Mouse (Mus musculus) megakaryocyte, embryonic 14.5 days (primary cell): ENCODE data around the gene Tnnt1. TPM values are rescaled to one million over a fixed set of nuclear protein-coding genes. Genes with fewer than 3 reads are reported as not detected.

Source experiments
- H3K27me3 ChIP-seq: replicated peaks from 2 replicates; pipeline ENCODE3; 2012; ENCODE audit warnings: inconsistent platforms
- H3K36me3 ChIP-seq: replicated peaks from 2 replicates; pipeline ENCODE3; 2012; ENCODE audit warnings: low read length, inconsistent platforms, mixed read lengths
- H3K4me1 ChIP-seq: 2 replicates; pipeline ENCODE4 v1.6.1; 2012; ENCODE audit warnings: inconsistent platforms
- H3K4me3 ChIP-seq: replicated peaks from 2 replicates; pipeline ENCODE3; 2012; ENCODE audit warnings: moderate library complexity, mild to moderate bottlenecking, inconsistent platforms
- H3K9me3 ChIP-seq: 2 replicates; pipeline ENCODE4 v1.6.1; 2012; ENCODE audit warnings: inconsistent platforms
- FLI1 ChIP-seq: IDR thresholded peaks from 2 replicates; pipeline ENCODE4 v1.6.1; 2012; ENCODE audit warnings: low read length, inconsistent platforms, mixed read lengths
- GATA1 ChIP-seq: IDR thresholded peaks from 3 replicates; pipeline ENCODE4 v1.6.1; 2012; ENCODE audit warnings: mixed read lengths, low read length, inconsistent platforms, borderline replicate concordance
- polyA plus RNA-seq: library from polyadenylated mRNA; stranded (reverse); fragments of >175 nt; gene quantifications from 2 replicates; pipeline ENCODE4 v1.2.3, GENCODE M21; 2012; ENCODE audit warnings: low replicate concordance; ENCODE audit not compliant: insufficient read depth

Tnnt1 gene
- polyA plus RNA-seq, 1 experiment: 38.2 TPM

DNA sequence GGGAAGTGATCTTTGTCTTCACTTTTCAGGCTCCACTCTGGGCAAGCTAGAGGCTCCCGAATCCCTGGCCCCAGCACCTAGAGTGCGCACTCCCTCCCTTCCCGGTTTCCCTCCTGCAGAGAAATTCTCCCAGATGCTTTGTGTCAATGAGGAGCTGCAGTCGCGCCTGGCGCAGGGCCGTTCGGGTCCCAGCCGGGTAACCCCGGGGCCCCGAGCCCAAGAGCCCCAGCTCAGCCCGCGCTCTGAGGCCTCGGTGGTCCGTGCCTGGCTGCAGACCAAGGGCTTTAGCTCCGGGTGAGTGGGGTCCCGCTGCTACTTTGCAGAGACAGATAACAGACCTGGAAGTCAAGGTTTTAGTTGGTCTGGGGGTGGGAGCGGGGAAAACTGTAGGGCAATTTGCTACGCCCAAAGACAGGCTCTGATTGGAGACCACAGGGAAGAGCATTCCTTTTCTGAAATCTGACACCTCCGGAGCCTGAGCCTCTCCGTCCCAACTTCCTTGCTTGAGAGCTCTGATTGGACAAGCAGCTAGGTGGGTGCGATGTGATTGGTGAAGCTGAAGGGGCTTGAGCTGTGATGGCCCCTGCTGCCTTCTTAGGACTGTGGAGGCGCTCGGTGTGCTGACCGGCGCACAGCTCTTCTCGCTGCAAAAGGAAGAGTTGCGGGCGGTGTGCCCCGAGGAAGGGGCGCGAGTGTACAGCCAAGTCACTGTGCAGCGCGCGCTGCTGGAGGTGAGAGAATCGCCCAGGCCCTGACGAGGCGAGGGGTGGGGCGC lies 38.0 kb downstream of the Tnnt1 start:
- peaks cover 43% of the 10 kb centered on the region for H3K36me3 ChIP-seq
- TF ChIP-seq FLI1 (no peak), GATA1 (no peak)
- peaks cover 59% of the 10 kb centered on the region for H3K4me1 ChIP-seq
- H3K4me3 ChIP-seq: peak overlapping the region; percentile 59
- H3K27me3 ChIP-seq: peaks cover 58% of the 10 kb centered on the region
- peaks cover 13% of the 10 kb centered on the region for H3K9me3 ChIP-seq

GRCm38 (mm10) chr7:4473940-4474339 lies 42.2 kb downstream of the Tnnt1 start:
- TF ChIP-seq GATA1: no peak
- no peak for TF ChIP-seq FLI1
- H3K9me3 ChIP-seq: peaks cover 15% of the 10 kb centered on the region
- H3K36me3 ChIP-seq: peaks cover 3% of the 10 kb centered on the region
- H3K4me1 ChIP-seq: peaks cover 65% of the 10 kb centered on the region
- peak overlapping the region; percentile 56 for H3K4me3 ChIP-seq
- H3K27me3 ChIP-seq: peaks cover 91% of the 10 kb centered on the region

GRCm38 (mm10) chr7:4471179-4471555 lies 45.0 kb downstream of the Tnnt1 start:
- peaks cover 58% of the 10 kb centered on the region for H3K4me1 ChIP-seq
- peaks cover 82% of the 10 kb centered on the region for H3K27me3 ChIP-seq
- no peaks in the 10 kb centered on the region for H3K36me3 ChIP-seq
- TF ChIP-seq GATA1 (no peak), FLI1 (no peak)
- H3K4me3 ChIP-seq: peak overlapping the region; percentile 91
- H3K9me3 ChIP-seq: peaks cover 10% of the 10 kb centered on the region

DNA sequence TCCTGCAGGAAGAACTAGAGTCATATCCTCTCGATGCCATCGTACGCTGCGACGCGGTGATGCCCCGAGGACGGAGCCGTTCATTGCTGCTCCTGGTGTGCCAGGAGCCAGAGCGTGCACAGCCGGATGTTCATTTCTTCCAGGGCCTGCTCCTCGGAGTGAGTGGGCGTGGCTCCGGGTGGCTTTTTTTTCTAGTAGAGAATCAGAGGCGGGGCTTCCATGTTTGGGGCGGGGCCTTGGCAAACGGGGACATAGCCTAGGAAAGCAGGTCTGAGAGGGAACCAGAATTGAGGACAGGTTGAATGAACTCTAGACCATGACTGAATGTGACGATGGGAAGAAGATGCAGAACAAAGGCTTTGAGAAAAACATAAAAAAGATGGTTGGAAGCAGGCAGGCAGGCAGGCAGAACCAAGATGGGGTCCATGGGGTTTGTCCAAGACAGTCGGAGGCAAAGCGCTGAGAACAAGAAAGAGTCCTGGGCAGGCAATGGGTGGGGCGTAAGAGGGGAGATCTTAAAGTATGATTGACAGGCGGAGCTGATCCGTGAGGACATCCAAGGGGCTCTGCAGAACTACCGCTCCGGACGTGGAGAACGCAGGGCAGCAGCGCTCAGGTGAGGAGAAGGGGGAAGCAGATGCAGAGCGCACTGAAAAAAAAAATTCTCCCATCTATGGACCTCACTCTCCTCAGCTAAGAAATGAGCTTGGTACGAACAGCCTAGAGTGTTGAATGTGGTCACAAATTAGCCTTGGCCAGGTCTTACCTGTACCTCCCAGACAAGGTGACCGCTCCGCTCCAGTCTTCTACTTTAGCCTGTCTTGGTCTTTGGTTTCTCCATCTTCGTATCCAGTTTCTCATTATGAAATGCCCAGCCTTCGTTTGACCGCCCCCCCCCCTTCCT lies 45.7 kb downstream of the Tnnt1 start:
- peaks cover 60% of the 10 kb centered on the region for H3K4me1 ChIP-seq
- peak overlapping the region; percentile 91 for H3K4me3 ChIP-seq
- peaks cover 9% of the 10 kb centered on the region for H3K9me3 ChIP-seq
- no peaks in the 10 kb centered on the region for H3K36me3 ChIP-seq
- TF ChIP-seq FLI1 (no peak), GATA1 (no peak)
- peaks cover 82% of the 10 kb centered on the region for H3K27me3 ChIP-seq

GRCm38 (mm10) chr7:4467801-4468200 lies 48.4 kb downstream of the Tnnt1 start:
- Histone ChIP-seq H3K36me3 (no peaks in the 10 kb centered on the region), H3K4me3 (no peak overlapping the region), H3K4me1 (peaks cover 53% of the 10 kb centered on the region), H3K9me3 (no peaks in the 10 kb centered on the region), H3K27me3 (peaks cover 76% of the 10 kb centered on the region)
- TF ChIP-seq FLI1 (no peak), GATA1 (no peak)

- peaks cover 58% of the 10 kb centered on the region for H3K27me3 ChIP-seq
- H3K36me3 ChIP-seq: no peaks in the 10 kb centered on the region
- no peak overlapping the region for H3K4me3 ChIP-seq
- no peak for TF ChIP-seq FLI1
- no peak for TF ChIP-seq GATA1
- H3K9me3 ChIP-seq: no peaks in the 10 kb centered on the region
- H3K4me1 ChIP-seq: peaks cover 21% of the 10 kb centered on the region
These were observed 51.9 kb downstream of the Tnnt1 start for GRCm38 (mm10) chr7:4464194-4464824.

GRCm38 (mm10) chr7:4460576-4461434 lies 55.4 kb downstream of the Tnnt1 start, which contains the start of gene Eps8l1:
Gene Eps8l1 (plus strand): TSS chr7:4460674.
- Histone ChIP-seq H3K4me3 (no peak within 1 kb of the TSS), H3K36me3 (no peaks in the 10 kb centered on the region), H3K9me3 (no peaks in the 10 kb centered on the region), H3K4me1 (peaks cover 13% of the 10 kb centered on the region), H3K27me3 (peaks cover 37% of the 10 kb centered on the region)
- TF ChIP-seq GATA1 (no peak), FLI1 (no peak)

Other genes starting within 250 kb of the Tnnt1 start
- not detected in 2 replicates for gene Ncr1, start 178.7 kb downstream of the Tnnt1 start, polyA plus RNA-seq
- gene Gp6, start 118.6 kb downstream of the Tnnt1 start, polyA plus RNA-seq: 6.8 and 11.2 TPM in 2 replicates
- 0.54 and 1.6 TPM in 2 replicates for gene Rdh13, start 70.7 kb downstream of the Tnnt1 start, polyA plus RNA-seq
- not detected in 2 replicates for gene Eps8l1, start 55.7 kb downstream of the Tnnt1 start, polyA plus RNA-seq
- gene Ppp1r12c, start 14.7 kb downstream of the Tnnt1 start, polyA plus RNA-seq: 267 and 1,249 TPM in 2 replicates
- gene Tnni3, start 7.8 kb upstream of the Tnnt1 start, polyA plus RNA-seq: 3.9 TPM in 1 of 2 replicates, not detected in the other
- gene Dnaaf3, start 16.1 kb upstream of the Tnnt1 start, polyA plus RNA-seq: 1.3 and 5.0 TPM in 2 replicates
- 2.6 TPM in 1 of 2 replicates, not detected in the other for gene Syt5, start 31.2 kb upstream of the Tnnt1 start, polyA plus RNA-seq
- 0.16 TPM in 1 of 2 replicates, not detected in the other for gene Ptprh, start 87.7 kb upstream of the Tnnt1 start, polyA plus RNA-seq
- gene Tmem86b, start 115.0 kb upstream of the Tnnt1 start, polyA plus RNA-seq: 5.3 and 15.1 TPM in 2 replicates
- gene Ppp6r1, start 142.6 kb upstream of the Tnnt1 start, polyA plus RNA-seq: 361 and 465 TPM in 2 replicates
- 71.8 and 116 TPM in 2 replicates for gene Hspbp1, start 168.7 kb upstream of the Tnnt1 start, polyA plus RNA-seq
- 0.08 TPM in 1 of 2 replicates, not detected in the other for gene Brsk1, start 174.2 kb upstream of the Tnnt1 start, polyA plus RNA-seq
- gene Tmem150b, start 208.9 kb upstream of the Tnnt1 start, polyA plus RNA-seq: 0.43 TPM in 1 of 2 replicates, not detected in the other
- gene Kmt5c, start 223.7 kb upstream of the Tnnt1 start, polyA plus RNA-seq: 241 and 733 TPM in 2 replicates
- 47.7 and 94.6 TPM in 2 replicates for gene Cox6b2, start 236.7 kb upstream of the Tnnt1 start, polyA plus RNA-seq